Mouse (Mus musculus): Measurements from ENCODE around the gene Ubash3b. TPM values are rescaled to one million over a fixed set of nuclear protein-coding genes. Genes with fewer than 3 reads are reported as not detected.

Ubash3b gene
- polyA plus RNA-seq, 1 experiment from 2014 or later, result 8.3 TPM

DNA sequence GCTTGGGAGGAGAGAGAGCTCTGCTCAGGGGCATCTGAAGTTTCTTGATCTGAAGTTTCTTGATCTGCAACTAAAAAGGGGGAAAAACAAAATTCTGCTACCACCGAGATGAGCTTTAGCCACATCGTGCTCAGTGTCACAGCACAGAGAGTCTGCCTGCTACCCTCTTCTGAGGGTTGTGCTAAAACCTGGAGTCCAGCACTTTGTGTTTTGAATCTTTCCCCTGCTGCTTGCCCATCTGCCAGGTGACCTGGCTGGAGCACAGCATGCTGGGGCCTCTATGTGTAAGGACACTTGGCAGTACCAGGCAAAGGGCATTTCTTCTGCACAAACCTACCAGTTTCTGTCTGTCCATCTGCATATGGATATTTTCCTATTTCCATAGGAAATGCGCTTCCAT is 177.2 kb downstream of the Ubash3b start:
- H3K27me3 ChIP-seq (ENCODE audit: control insufficient read depth, insufficient read depth, low read length), result no peaks in the 10 kb centered on the region
- no peaks in the 10 kb centered on the region for H3K9me3 ChIP-seq (ENCODE audit: control insufficient read depth, low read length)
- no peak overlapping the region for H3K4me3 ChIP-seq (ENCODE audit: low read depth, low read length)
- H3K4me1 ChIP-seq (replicated peaks; ENCODE audit: control insufficient read depth, insufficient read depth, low read length), result no peaks in the 10 kb centered on the region
- WGBS, result 77% methylated on average over 3 of the region's 3 CpGs
- DNase-seq (ENCODE audit: low spot score) (no peak), ATAC-seq (replicated peaks; ENCODE audit: low FRiP score) (no peak)
- no peak overlapping the region for H3K4me2 ChIP-seq (ENCODE audit: low read depth, low read length, severe bottlenecking)
- no peak overlapping the region for H3K27ac ChIP-seq (ENCODE audit: low read depth, low read length)
- no peak overlapping the region for H3K9ac ChIP-seq (ENCODE audit: low read length)
- no peaks in the 10 kb centered on the region for H3K36me3 ChIP-seq (ENCODE audit: control insufficient read depth, insufficient read depth, low read length)

DNA sequence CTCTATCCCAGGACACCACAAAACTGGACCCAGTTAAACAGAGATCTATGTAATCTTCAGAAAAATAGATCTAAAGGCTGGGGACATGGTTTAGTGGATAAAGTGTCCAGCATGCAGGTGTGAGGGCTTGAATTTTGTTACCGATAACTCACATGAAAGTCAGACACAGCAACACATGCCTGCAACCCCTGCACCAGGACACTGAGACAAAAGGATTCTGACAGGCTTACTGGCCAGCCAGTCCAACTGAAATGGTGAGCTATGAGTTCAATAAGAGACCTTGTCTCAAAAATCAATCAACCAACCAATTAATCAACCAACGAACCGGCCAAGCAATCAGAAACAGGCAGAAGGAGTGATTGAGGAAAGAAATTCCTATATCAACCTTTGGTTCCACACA is 177.7 kb downstream of the Ubash3b start:
- Histone ChIP-seq H3K9ac (ENCODE audit: low read length) (no peak overlapping the region), H3K36me3 (ENCODE audit: control insufficient read depth, insufficient read depth, low read length) (no peaks in the 10 kb centered on the region), H3K9me3 (ENCODE audit: control insufficient read depth, low read length) (no peaks in the 10 kb centered on the region), H3K4me1 (replicated peaks; ENCODE audit: control insufficient read depth, insufficient read depth, low read length) (no peaks in the 10 kb centered on the region), H3K27me3 (ENCODE audit: control insufficient read depth, insufficient read depth, low read length) (no peaks in the 10 kb centered on the region), H3K4me3 (ENCODE audit: low read depth, low read length) (no peak overlapping the region), H3K27ac (ENCODE audit: low read depth, low read length) (no peak overlapping the region), H3K4me2 (ENCODE audit: low read depth, low read length, severe bottlenecking) (no peak overlapping the region)
- no peak for DNase-seq (ENCODE audit: low spot score)
- WGBS, result 92% methylated on average over 3 of the region's 3 CpGs
- no peak for ATAC-seq (replicated peaks; ENCODE audit: low FRiP score)

DNA sequence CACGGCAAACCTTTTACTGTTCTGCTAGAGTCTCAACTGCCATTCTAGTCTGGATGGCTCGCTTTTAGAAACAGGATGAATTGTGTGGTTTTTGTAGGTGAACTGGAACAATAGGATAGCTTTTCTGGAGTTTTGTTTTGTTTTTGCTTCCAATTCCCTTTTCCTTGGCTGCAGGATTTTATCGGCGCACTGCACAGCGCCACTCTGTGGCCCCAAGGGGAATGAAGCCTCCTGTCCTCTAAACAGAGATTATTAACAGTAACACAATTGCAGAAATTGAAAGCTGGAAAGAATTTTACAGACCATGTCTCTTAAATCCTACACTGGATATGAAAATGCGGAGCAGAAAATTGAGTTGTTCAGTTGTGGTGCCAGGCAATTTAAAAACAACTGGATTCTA is 179.0 kb downstream of the Ubash3b start:
- WGBS, result 44% methylated on average over 6 of the region's 6 CpGs
- no peak overlapping the region for H3K4me2 ChIP-seq (ENCODE audit: low read depth, low read length, severe bottlenecking)
- H3K9me3 ChIP-seq (ENCODE audit: control insufficient read depth, low read length), result no peaks in the 10 kb centered on the region
- DNase-seq (ENCODE audit: low spot score) (no peak), ATAC-seq (replicated peaks; ENCODE audit: low FRiP score) (no peak)
- H3K4me1 ChIP-seq (replicated peaks; ENCODE audit: control insufficient read depth, insufficient read depth, low read length), result no peaks in the 10 kb centered on the region
- H3K27ac ChIP-seq (ENCODE audit: low read depth, low read length), result no peak overlapping the region
- H3K27me3 ChIP-seq (ENCODE audit: control insufficient read depth, insufficient read depth, low read length), result no peaks in the 10 kb centered on the region
- H3K36me3 ChIP-seq (ENCODE audit: control insufficient read depth, insufficient read depth, low read length), result no peaks in the 10 kb centered on the region
- no peak overlapping the region for H3K4me3 ChIP-seq (ENCODE audit: low read depth, low read length)
- no peak overlapping the region for H3K9ac ChIP-seq (ENCODE audit: low read length)

- no peaks in the 10 kb centered on the region for H3K27me3 ChIP-seq (ENCODE audit: control insufficient read depth, insufficient read depth, low read length)
- no peak overlapping the region for H3K27ac ChIP-seq (ENCODE audit: low read depth, low read length)
- no peaks in the 10 kb centered on the region for H3K9me3 ChIP-seq (ENCODE audit: control insufficient read depth, low read length)
- H3K4me3 ChIP-seq (ENCODE audit: low read depth, low read length), result no peak overlapping the region
- ATAC-seq (replicated peaks; ENCODE audit: low FRiP score) (no peak), DNase-seq (ENCODE audit: low spot score) (no peak)
- 82% methylated on average over 11 of the region's 11 CpGs for WGBS
- H3K4me2 ChIP-seq (ENCODE audit: low read depth, low read length, severe bottlenecking), result no peak overlapping the region
- no peaks in the 10 kb centered on the region for H3K4me1 ChIP-seq (replicated peaks; ENCODE audit: control insufficient read depth, insufficient read depth, low read length)
- no peaks in the 10 kb centered on the region for H3K36me3 ChIP-seq (ENCODE audit: control insufficient read depth, insufficient read depth, low read length)
- H3K9ac ChIP-seq (ENCODE audit: low read length), result no peak overlapping the region
Observed at GRCm38 (mm10) chr9:40974042-40974801, 187.3 kb downstream of the Ubash3b start.

DNA sequence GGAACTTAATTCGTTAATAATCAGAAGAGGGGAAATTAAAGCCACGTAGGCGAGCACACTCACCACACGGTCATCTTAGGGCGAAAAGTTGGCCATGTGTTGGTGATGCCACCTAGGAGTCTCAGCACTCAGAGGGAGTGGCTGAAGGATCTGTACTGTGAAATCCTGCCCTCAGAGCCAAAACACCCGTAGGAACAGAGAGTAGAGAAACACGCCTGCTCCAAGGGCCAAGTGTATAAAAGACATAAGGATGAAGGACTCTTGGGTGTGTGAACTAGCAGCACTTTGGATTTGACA is 197.1 kb downstream of the Ubash3b start:
- peak overlapping the region; percentile 46 for H3K4me3 ChIP-seq (ENCODE audit: low read depth, low read length)
- H3K36me3 ChIP-seq (ENCODE audit: control insufficient read depth, insufficient read depth, low read length), result no peaks in the 10 kb centered on the region
- DNase-seq (ENCODE audit: low spot score) (no peak), ATAC-seq (replicated peaks; ENCODE audit: low FRiP score) (no peak)
- H3K27ac ChIP-seq (ENCODE audit: low read depth, low read length), result no peak overlapping the region
- peak overlapping the region; percentile 92 for H3K4me2 ChIP-seq (ENCODE audit: low read depth, low read length, severe bottlenecking)
- 10% methylated on average over 7 of the region's 7 CpGs for WGBS
- H3K9me3 ChIP-seq (ENCODE audit: control insufficient read depth, low read length), result no peaks in the 10 kb centered on the region
- peaks cover 21% of the 10 kb centered on the region for H3K27me3 ChIP-seq (ENCODE audit: control insufficient read depth, insufficient read depth, low read length)
- peaks cover 6% of the 10 kb centered on the region; the same call in 1 of the 2 replicates for H3K4me1 ChIP-seq (replicated peaks; ENCODE audit: control insufficient read depth, insufficient read depth, low read length)
- peak overlapping the region; percentile 56 for H3K9ac ChIP-seq (ENCODE audit: low read length)

DNA sequence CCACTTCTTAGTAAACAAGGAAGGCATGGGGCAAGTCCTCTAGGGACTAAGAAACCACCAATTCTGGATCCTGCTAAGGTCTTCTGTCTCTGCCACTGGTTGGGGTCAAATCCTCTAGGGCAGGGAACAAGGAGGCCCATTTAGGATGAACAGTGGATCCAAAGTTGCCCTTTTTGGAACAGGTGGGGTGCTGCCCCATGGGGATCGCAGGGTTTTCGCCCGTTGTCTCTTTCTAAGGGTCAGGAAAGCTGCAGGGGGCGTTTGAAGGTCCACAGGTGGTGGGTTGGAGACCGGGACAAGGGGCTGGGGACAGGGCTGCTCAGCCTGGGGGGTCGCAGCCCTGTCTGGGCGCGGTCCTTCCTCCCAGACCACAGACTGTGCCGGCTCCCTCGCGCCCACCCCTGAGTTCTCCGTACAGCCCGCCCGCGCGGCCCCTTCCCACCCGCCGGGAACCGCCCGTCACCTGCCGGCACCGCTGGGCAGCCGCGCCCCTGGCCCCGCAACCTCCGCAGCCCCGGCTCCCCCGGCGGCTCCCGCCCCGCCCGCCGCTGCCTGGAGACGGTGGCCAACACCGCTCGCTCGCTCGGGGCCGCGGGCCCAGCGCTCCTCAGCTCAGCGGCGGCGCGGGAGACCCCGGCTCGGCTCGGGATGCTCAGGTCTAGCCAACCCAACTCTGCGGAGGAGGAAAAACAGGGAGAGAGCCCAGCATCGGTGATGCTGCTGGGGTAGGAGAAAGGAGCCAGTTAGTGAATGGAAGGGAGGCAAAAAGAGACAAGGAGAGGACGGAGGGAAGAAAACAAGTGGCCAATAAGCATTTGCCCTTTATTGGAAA is 197.7 kb downstream of the Ubash3b start, which contains the start of gene Jhy:
TSS of gene Jhy (minus strand) at position 533 of the 832 bp plus-strand sequence.
- H3K4me1 ChIP-seq (replicated peaks; ENCODE audit: control insufficient read depth, insufficient read depth, low read length), result peaks cover 6% of the 10 kb centered on the region; the same call in 1 of the 2 replicates
- peaks cover 21% of the 10 kb centered on the region for H3K27me3 ChIP-seq (ENCODE audit: control insufficient read depth, insufficient read depth, low read length)
- ATAC-seq (replicated peaks; ENCODE audit: low FRiP score), result peak; percentile 71; the same call in 1 of the 2 replicates
- H3K27ac ChIP-seq (ENCODE audit: low read depth, low read length), result no peak within 1 kb of the TSS
- DNase-seq (ENCODE audit: low spot score), result peak; percentile 66
- H3K4me3 ChIP-seq (ENCODE audit: low read depth, low read length), result peak within 1 kb of the TSS; percentile 46
- H3K9me3 ChIP-seq (ENCODE audit: control insufficient read depth, low read length), result no peaks in the 10 kb centered on the region
- under 1% methylated on average over 51 of the region's 51 CpGs for WGBS
- peak within 1 kb of the TSS; percentile 56 for H3K9ac ChIP-seq (ENCODE audit: low read length)
- peak within 1 kb of the TSS; percentile 92 for H3K4me2 ChIP-seq (ENCODE audit: low read depth, low read length, severe bottlenecking)
- H3K36me3 ChIP-seq (ENCODE audit: control insufficient read depth, insufficient read depth, low read length), result no peaks in the 10 kb centered on the region

DNA sequence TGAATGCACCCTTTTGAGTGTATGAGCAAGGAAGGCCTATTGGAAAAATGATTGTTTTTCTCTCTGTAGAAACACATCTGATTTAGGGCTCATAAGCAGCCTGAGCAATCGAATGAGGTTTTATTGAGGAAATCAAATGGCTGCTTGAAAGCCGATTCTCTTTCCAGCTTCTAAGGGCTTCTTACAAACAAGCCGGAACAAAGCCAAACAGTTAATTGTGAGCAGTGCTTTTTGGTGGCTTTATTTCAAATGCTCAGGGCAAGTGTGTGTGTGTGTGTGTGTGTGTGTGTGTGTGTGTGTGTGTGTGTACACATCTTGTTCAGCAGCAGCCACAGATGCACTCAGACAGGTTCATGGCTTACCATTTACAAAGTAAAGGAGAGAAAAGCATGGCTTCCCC is 200.1 kb downstream of the Ubash3b start:
- H3K4me2 ChIP-seq (ENCODE audit: low read depth, low read length, severe bottlenecking), result no peak overlapping the region
- no peaks in the 10 kb centered on the region for H3K36me3 ChIP-seq (ENCODE audit: control insufficient read depth, insufficient read depth, low read length)
- no peak for ATAC-seq (replicated peaks; ENCODE audit: low FRiP score)
- H3K4me1 ChIP-seq (replicated peaks; ENCODE audit: control insufficient read depth, insufficient read depth, low read length), result peaks cover 6% of the 10 kb centered on the region; the same call in 1 of the 2 replicates
- DNase-seq (ENCODE audit: low spot score), result no peak
- H3K9ac ChIP-seq (ENCODE audit: low read length), result no peak overlapping the region
- WGBS, result 57% methylated on average over 3 of the region's 3 CpGs
- H3K9me3 ChIP-seq (ENCODE audit: control insufficient read depth, low read length), result no peaks in the 10 kb centered on the region
- no peak overlapping the region for H3K4me3 ChIP-seq (ENCODE audit: low read depth, low read length)
- H3K27ac ChIP-seq (ENCODE audit: low read depth, low read length), result no peak overlapping the region
- peaks cover 21% of the 10 kb centered on the region for H3K27me3 ChIP-seq (ENCODE audit: control insufficient read depth, insufficient read depth, low read length)
